Mouse (Mus musculus): ENCODE measurements at regions not wholly inside any gene's neighbourhood (a gene's known extent, or its start where the extent isn't known, plus 50 kb on each side); places are given as distances from the start of the nearest gene placed in this dataset.

DNA sequence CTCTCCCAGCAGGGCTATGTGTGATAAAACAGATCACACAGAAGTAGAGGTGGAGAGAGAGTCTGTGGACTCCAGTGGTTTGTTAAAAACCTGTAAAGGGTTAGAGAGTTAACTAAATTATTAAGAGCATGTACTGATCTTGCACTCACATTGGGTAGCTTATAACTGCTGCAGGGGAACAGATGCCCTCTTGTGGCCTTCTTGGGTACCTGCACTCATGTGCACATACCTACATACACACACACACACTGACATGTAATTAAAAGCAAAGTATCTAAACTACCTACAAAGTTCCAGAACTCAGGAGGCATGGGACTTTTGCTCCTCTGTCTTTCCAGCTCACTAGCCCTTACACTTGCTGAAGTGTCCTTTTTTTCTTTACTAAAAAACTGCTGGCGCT is 228.4 kb upstream of the Cxcr4 start:
- Histone ChIP-seq H3K27ac (ENCODE audit: insufficient read depth, low read length) (no peak overlapping the region), H3K4me3 (ENCODE audit: insufficient read depth, low read length) (no peak overlapping the region), H3K4me1 (ENCODE audit: control insufficient read depth, insufficient read depth, low read length) (no peaks in the 10 kb centered on the region)
- TF ChIP-seq POLR2A (IDR thresholded peaks at IDR 0.05; ENCODE audit: extremely low read depth, insufficient read depth, low read length) (no peak), CTCF (IDR thresholded peaks at IDR 0.05; ENCODE audit: extremely low read depth, insufficient read depth, low read length) (no peak)

- TF ChIP-seq CTCF (IDR thresholded peaks at IDR 0.05; ENCODE audit: extremely low read depth, insufficient read depth, low read length) (no peak), POLR2A (IDR thresholded peaks at IDR 0.05; ENCODE audit: extremely low read depth, insufficient read depth, low read length) (no peak)
- no peak overlapping the region for H3K4me3 ChIP-seq (ENCODE audit: insufficient read depth, low read length)
These were observed 227.5 kb upstream of the Cxcr4 start for GRCm38 (mm10) chr1:128819611-128820010.

DNA sequence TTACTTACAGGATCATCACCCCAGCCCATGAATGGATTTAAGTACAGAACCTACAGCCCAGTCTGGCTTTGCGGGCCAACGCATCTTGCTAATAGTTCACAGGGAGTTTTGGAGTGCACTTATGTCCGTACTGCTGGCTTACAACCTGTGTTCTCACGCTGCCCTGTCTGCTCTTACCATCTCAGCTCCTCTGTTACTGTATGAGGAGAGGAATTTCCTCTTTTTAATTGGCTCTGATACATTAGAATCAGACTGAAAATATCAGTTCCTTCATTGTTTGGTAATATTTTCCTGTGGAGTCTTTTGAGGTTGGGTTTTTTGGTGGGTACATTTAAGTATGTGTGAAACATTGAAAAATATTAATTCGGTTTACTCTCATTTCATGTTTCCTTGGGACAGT is 221.3 kb upstream of the Cxcr4 start:
- no peak for TF ChIP-seq CTCF (IDR thresholded peaks at IDR 0.05; ENCODE audit: extremely low read depth, insufficient read depth, low read length)
- TF ChIP-seq POLR2A (IDR thresholded peaks at IDR 0.05; ENCODE audit: extremely low read depth, insufficient read depth, low read length), result no peak
- Histone ChIP-seq H3K4me3 (ENCODE audit: insufficient read depth, low read length) (no peak overlapping the region), H3K27ac (ENCODE audit: insufficient read depth, low read length) (no peak overlapping the region), H3K4me1 (ENCODE audit: control insufficient read depth, insufficient read depth, low read length) (no peaks in the 10 kb centered on the region)

More at GRCm38 (mm10) chr1:128819611-128820010, 227.5 kb upstream of the Cxcr4 start:
- Histone ChIP-seq H3K27ac (ENCODE audit: insufficient read depth, low read length) (no peak overlapping the region), H3K4me1 (ENCODE audit: control insufficient read depth, insufficient read depth, low read length) (no peaks in the 10 kb centered on the region)

- TF ChIP-seq CTCF (IDR thresholded peaks at IDR 0.05; ENCODE audit: extremely low read depth, insufficient read depth, low read length) (no peak), POLR2A (IDR thresholded peaks at IDR 0.05; ENCODE audit: extremely low read depth, insufficient read depth, low read length) (no peak)
- Histone ChIP-seq H3K27ac (ENCODE audit: insufficient read depth, low read length) (no peak overlapping the region), H3K4me3 (ENCODE audit: insufficient read depth, low read length) (no peak overlapping the region), H3K4me1 (ENCODE audit: control insufficient read depth, insufficient read depth, low read length) (no peaks in the 10 kb centered on the region)
These were observed 218.8 kb upstream of the Cxcr4 start for GRCm38 (mm10) chr1:128810860-128811259.

- TF ChIP-seq CTCF (IDR thresholded peaks at IDR 0.05; ENCODE audit: extremely low read depth, insufficient read depth, low read length) (no peak), POLR2A (IDR thresholded peaks at IDR 0.05; ENCODE audit: extremely low read depth, insufficient read depth, low read length) (no peak)
- no peak overlapping the region for H3K27ac ChIP-seq (ENCODE audit: insufficient read depth, low read length)
- no peaks in the 10 kb centered on the region for H3K4me1 ChIP-seq (ENCODE audit: control insufficient read depth, insufficient read depth, low read length)
- no peak overlapping the region for H3K4me3 ChIP-seq (ENCODE audit: insufficient read depth, low read length)
These were observed 218.0 kb upstream of the Cxcr4 start for GRCm38 (mm10) chr1:128810094-128810493.

DNA sequence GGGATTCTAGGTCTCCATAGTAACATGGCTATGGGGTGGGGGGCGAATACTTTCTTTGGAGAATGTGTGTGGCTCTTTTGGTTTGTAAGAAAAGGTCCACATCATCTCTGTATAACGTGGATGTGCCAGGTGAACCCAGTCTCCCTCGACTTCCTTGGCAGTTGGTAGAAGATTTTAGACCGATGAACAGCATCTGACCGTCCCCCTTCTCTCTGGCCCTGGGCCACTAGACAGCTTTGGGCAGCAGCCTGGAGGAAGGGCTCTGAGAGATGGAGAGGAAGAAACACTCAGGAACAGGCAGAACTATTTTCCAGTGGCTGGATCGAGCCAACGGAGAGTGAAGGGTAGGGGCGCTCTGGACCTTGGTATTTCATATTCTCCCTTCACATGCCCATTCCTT is 217.5 kb upstream of the Cxcr4 start:
- Histone ChIP-seq H3K27ac (ENCODE audit: insufficient read depth, low read length) (no peak overlapping the region), H3K4me3 (ENCODE audit: insufficient read depth, low read length) (no peak overlapping the region), H3K4me1 (ENCODE audit: control insufficient read depth, insufficient read depth, low read length) (no peaks in the 10 kb centered on the region)
- TF ChIP-seq CTCF (IDR thresholded peaks at IDR 0.05; ENCODE audit: extremely low read depth, insufficient read depth, low read length) (no peak), POLR2A (IDR thresholded peaks at IDR 0.05; ENCODE audit: extremely low read depth, insufficient read depth, low read length) (no peak)

GRCm38 (mm10) chr1:128808599-128808998 is 216.5 kb upstream of the Cxcr4 start:
- H3K4me3 ChIP-seq (ENCODE audit: insufficient read depth, low read length), result no peak overlapping the region
- no peaks in the 10 kb centered on the region for H3K4me1 ChIP-seq (ENCODE audit: control insufficient read depth, insufficient read depth, low read length)
- TF ChIP-seq CTCF (IDR thresholded peaks at IDR 0.05; ENCODE audit: extremely low read depth, insufficient read depth, low read length) (no peak), POLR2A (IDR thresholded peaks at IDR 0.05; ENCODE audit: extremely low read depth, insufficient read depth, low read length) (no peak)
- H3K27ac ChIP-seq (ENCODE audit: insufficient read depth, low read length), result no peak overlapping the region

DNA sequence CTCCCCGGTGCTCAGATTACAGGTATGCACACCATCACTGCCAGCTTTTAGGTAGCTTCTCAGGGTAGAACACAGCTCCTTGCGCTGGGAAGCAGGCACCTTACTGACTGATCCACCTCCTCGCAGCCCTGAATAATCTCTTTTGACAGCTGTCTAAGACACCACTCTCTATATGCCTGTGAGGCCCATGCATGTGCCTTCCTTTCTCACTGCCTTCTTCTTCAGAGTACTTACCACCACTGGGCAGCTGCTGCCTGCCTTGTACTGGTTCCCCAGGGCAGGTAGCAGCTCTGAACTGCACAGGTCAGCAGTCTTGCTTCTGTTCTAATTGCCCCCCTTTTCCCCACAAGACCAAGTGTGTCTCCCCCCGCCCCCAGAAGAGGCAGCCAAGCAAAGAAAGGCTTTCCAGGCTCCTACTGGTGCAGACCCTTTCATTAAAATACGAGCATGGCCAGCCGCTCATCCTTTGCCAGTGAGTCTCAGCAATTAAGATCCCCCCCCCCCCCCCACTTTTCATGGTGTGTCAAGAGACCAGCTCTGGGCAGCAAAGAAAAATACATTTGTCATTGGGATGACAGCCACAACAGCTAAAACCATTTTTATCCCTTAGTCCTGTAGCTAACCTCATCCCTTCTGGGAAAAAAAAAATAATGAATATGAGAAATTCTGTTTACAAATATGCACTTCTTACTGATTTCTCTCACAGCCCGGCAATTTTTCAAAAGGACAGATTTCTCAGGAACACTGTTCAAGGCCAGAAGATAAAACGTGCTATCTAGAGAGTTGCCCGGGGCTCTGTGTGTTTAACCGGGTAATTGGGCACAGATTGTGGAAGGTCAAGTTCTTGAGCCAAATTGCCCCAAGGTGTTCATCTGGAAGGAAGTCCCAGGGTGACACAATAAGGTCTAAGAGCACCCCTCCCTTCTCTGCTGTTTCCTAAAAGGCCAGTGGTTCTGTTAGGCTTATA is 213.9 kb upstream of the Cxcr4 start:
- no peak for TF ChIP-seq POLR2A (IDR thresholded peaks at IDR 0.05; ENCODE audit: extremely low read depth, insufficient read depth, low read length)
- TF ChIP-seq CTCF (IDR thresholded peaks at IDR 0.05; ENCODE audit: extremely low read depth, insufficient read depth, low read length), result no peak
- no peak overlapping the region for H3K4me3 ChIP-seq (ENCODE audit: insufficient read depth, low read length)
- no peak overlapping the region for H3K27ac ChIP-seq (ENCODE audit: insufficient read depth, low read length)
- no peaks in the 10 kb centered on the region for H3K4me1 ChIP-seq (ENCODE audit: control insufficient read depth, insufficient read depth, low read length)

GRCm38 (mm10) chr1:128803433-128804060 is 211.5 kb upstream of the Cxcr4 start:
- H3K4me1 ChIP-seq (ENCODE audit: control insufficient read depth, insufficient read depth, low read length), result no peaks in the 10 kb centered on the region
- no peak overlapping the region for H3K4me3 ChIP-seq (ENCODE audit: insufficient read depth, low read length)
- no peak overlapping the region for H3K27ac ChIP-seq (ENCODE audit: insufficient read depth, low read length)
- TF ChIP-seq CTCF (IDR thresholded peaks at IDR 0.05; ENCODE audit: extremely low read depth, insufficient read depth, low read length) (no peak), POLR2A (IDR thresholded peaks at IDR 0.05; ENCODE audit: extremely low read depth, insufficient read depth, low read length) (no peak)

GRCm38 (mm10) chr1:128803058-128803432 is 211.0 kb upstream of the Cxcr4 start:
- no peak for TF ChIP-seq CTCF (IDR thresholded peaks at IDR 0.05; ENCODE audit: extremely low read depth, insufficient read depth, low read length)
- TF ChIP-seq POLR2A (IDR thresholded peaks at IDR 0.05; ENCODE audit: extremely low read depth, insufficient read depth, low read length), result no peak
- Histone ChIP-seq H3K4me3 (ENCODE audit: insufficient read depth, low read length) (no peak overlapping the region), H3K27ac (ENCODE audit: insufficient read depth, low read length) (no peak overlapping the region), H3K4me1 (ENCODE audit: control insufficient read depth, insufficient read depth, low read length) (no peaks in the 10 kb centered on the region)
